Mouse (Mus musculus) gastrocnemius, postnatal 36 days (tissue): ENCODE results near the gene Zfp687. TPM values are rescaled to one million over a fixed set of nuclear protein-coding genes. Genes with fewer than 3 reads are reported as not detected.

ENCODE experiments used
- DNase-seq, 2 experiments: peaks; one replicate each; pipeline ENCODE4 v3.0.0; 2022
- intact Hi-C: fragments of 180-260 bp; cut with DNase I; formaldehyde crosslinking; loops from one replicate; pipeline ENCODE4 v1.15.1; 2025
- microRNA-seq, 2 experiments: library from miRNA; unstranded; fragments of <30 nt; microRNA quantifications; one replicate each; pipeline ENCODE4 v1.2.0; 2021
- total RNA-seq, 2 experiments: library from RNA; stranded (reverse); gene quantifications; 2 replicates each; pipeline ENCODE4 v1.2.3; 2021

The Zfp687 gene
- total RNA-seq, 2 experiments from 2014 or later = 9.5 to 11.7 TPM

DNA sequence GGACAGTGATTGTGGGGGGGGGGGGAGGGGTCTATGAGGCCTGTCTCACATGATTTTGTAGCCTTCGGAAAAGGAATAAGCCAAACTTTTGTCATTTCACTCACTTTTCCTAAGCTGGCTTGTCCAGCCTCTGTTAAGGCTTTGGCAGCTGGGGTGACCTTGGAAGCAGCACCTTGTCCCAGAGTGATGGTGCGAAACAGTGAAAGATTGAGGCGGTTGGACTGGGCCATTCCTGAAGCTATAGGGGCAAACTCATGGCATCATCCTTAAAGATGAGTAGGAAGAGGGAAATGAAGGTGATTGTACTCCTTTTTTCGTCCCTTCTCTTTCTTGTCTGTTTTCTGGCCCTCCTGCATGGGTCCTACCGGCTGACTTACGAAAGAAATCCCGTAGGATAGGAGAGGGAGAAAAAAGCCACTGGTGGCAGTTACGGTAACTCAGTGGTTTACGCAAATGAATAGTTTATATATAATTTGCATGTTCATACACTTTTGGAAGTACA, 41.2 kb downstream of the Zfp687 start:
- no peak for DNase-seq
- intact Hi-C loops = no loop called here

DNA sequence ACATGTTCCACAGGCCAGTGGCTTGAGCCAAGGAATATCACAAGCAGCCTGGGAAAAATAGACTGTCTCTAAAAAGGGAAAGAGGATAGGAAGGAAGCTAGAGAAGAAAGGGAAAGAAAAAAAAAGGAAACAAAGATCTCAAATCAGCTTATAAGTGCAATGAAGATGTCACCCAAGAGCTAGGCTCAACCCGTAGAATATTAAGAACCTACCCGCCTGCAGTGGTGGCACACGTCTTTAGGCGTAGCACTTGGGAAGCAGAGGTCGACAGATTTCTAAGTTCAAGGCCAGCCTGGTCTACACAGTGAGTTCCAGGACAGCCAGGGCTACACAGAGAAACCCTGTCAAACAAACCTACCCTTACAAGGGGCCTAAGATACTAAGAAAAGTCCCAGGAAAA, 41.6 kb downstream of the Zfp687 start:
- intact Hi-C loops = no loop called here
- no peak for DNase-seq

DNA sequence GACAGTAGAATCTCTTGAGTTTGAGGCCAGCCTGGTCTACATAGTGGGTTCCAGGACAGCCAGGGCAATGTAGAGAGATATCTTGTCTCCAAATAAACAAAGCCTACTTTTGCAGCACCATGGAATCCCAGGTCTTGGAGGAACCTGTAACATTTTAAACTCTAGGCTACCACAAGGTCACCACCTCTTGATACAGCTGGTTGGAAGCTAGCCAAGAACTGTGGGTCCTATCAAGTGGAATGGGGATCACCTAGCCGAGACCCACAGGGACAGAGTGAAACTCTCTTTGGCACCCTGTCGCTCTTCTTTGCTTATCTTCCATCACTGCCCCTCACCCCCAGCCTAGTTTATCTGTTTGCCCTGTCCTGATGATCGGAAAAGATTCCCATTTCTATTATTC, 42.7 kb downstream of the Zfp687 start:
- intact Hi-C loops = no loop called here
- no peak for DNase-seq

DNA sequence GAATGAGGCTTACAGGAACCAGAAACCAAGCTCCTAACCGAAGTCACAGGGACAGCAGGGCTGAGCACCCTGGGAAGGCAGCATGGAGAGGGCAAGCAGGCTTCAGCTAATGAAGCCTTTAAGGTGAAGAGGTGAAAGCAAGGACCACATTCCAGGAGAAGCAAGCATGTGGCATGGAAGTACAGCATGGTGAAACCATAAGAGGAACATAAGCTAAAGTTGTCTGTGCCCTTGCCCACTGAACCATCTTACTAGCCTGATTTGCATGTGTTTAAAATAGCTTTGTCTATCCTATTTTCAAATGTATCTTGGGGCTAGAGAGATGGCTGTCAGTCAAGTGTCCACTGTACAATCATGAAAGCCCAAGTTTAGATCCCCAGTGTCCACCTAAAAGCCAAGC, 49.4 kb downstream of the Zfp687 start:
- no peak for DNase-seq
- intact Hi-C loops = loop anchor here (1.0 kb wide), 1 partner anchor 29 kb away; no protein-coding TSS in a partner anchor

DNA sequence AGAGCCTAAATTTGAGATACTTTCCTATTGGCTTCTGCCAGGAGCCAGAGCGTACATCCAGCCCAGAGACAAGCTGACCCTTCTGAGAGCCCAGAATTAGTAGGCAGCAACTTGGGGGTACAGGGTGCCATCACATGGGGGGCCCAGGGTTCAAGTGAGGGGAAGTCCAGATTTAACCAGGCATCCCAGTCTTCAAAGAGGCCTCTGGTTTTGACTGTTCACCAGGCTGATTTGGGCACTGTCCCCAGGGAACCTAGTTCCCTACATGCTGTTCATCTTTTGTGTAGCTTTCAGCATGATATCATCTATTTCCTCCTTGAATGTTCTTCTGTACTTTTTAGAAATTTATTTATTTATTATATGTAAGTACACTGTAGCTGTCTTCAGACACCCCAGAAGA, 50.3 kb downstream of the Zfp687 start:
- no peak for DNase-seq

DNA sequence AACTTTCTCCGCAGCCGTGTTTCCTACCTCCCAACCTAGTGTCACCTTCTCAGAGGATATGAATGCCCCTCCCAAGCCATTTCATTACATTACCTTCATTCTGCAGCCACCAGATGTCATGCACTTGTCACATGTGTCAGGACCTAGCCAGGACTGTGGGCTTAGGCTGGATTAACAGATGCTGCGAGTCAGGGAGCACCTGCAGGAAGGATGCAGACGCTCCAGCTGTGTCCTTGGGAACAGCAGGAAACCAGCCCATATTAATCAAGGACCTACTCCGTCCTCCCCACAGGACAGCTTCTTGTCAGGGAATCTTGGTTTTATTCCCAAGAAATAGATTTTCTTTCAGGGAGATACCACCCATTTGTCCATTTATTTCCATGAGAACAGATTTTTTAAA, 54.9 kb downstream of the Zfp687 start:
- intact Hi-C loops = no loop called here
- no peak for DNase-seq

More for the DNA sequence above, 50.3 kb downstream of the Zfp687 start:
- intact Hi-C loops = no loop called here

DNA sequence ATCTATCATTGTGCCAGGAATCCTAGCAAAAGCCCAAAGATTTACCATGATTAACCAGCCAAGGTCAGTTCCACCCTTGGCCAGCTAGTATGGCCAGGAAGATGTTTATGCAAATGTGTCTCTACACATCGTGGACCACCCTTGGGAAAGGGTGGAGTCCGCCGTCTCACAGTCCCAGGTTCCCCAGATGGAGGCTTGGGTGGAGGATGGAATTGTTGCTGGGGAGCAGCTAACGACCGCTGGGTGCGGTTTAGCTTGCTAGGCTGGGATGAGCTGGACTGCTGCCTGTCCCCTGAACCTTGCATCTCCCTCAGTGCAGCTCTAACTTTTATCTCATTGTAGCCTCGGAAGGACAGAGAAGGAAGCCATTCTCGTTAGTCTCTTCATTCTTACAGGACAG, 55.4 kb downstream of the Zfp687 start:
- intact Hi-C loops = no loop called here
- no peak for DNase-seq

DNA sequence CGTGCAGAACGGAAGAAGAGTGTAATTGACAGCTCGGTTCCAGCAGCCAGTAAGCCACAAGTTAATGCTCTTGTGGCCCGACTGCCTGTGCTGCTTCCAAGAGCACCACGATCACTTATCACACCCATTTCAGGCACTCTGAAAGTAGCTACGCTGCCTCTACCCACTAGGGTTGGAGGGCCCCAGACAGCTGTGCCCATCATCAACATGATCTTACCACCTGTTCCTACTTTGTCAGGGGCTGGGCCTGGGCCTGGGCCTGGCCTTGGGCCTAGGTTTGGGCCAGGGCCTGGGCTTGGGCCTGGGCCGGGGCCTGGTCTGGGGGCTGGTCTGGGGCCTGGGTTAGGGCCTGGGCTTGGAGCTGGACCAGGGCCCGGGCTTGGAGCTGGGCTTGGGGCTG, 57.0 kb downstream of the Zfp687 start:
- DNase-seq = no peak
- intact Hi-C loops = no loop called here

Small RNA genes within 50 kb of the gene (microRNA-seq; reads per million reads assigned to microRNA genes)
- gene Mir7013 = 0.74 to 1.8 reads per million in 2 experiments

Other genes starting within 250 kb of the Zfp687 start
- under 1 TPM; 0.12 to 0.13 TPM for gene Cgn, start 229.0 kb downstream of the Zfp687 start, total RNA-seq
- gene Pogz, start 177.9 kb downstream of the Zfp687 start, total RNA-seq = 10 to 100 TPM; 12.3 to 14.5 TPM
- 100 to 1,000 TPM; 189 to 190 TPM for gene Psmb4, start 128.5 kb downstream of the Zfp687 start, total RNA-seq
- 10 to 100 TPM in 1 of 2 experiments, 1 to 10 TPM in 1; 8.2 to 17.1 TPM for gene Selenbp1, start 82.4 kb downstream of the Zfp687 start, total RNA-seq
- 1 to 10 TPM; 3.8 to 5.7 TPM for gene Rfx5, start 61.4 kb downstream of the Zfp687 start, total RNA-seq
- gene Pi4kb, start 40.7 kb downstream of the Zfp687 start, total RNA-seq = 10 to 100 TPM; 18.6 to 19.6 TPM
- 100 to 1,000 TPM; 178 to 188 TPM for gene Psmd4, start 27.2 kb upstream of the Zfp687 start, total RNA-seq
- 10 to 100 TPM; 20.2 to 24.8 TPM for gene Pip5k1a, start 91.5 kb upstream of the Zfp687 start, total RNA-seq
- gene Vps72, start 95.6 kb upstream of the Zfp687 start, total RNA-seq = 10 to 100 TPM; 39.4 to 47.9 TPM
- 100 to 1,000 TPM; 623 to 679 TPM for gene Tmod4, start 109.0 kb upstream of the Zfp687 start, total RNA-seq
- gene Scnm1, start 118.6 kb upstream of the Zfp687 start, total RNA-seq = 10 to 100 TPM; 21.7 to 27.3 TPM
- gene Lysmd1, start 118.6 kb upstream of the Zfp687 start, total RNA-seq = 1 to 10 TPM; 6.4 to 8.2 TPM
- under 1 TPM; 0.38 to 0.69 TPM for gene Tnfaip8l2, start 126.9 kb upstream of the Zfp687 start, total RNA-seq
- 10 to 100 TPM; 96.3 to 98.2 TPM for gene Sema6c, start 145.0 kb upstream of the Zfp687 start, total RNA-seq
- 1 to 10 TPM; 6.6 to 8.0 TPM for gene Gabpb2, start 202.5 kb upstream of the Zfp687 start, total RNA-seq
- gene Cdc42se1, start 213.3 kb upstream of the Zfp687 start, total RNA-seq = 10 to 100 TPM; 14.2 to 18.4 TPM
- 10 to 100 TPM; 48.5 to 63.2 TPM for gene Mllt11, start 216.7 kb upstream of the Zfp687 start, total RNA-seq
- gene Gm128, start 226.2 kb upstream of the Zfp687 start, total RNA-seq = not detected
- not detected for gene Bnipl, start 235.7 kb upstream of the Zfp687 start, total RNA-seq